Mouse (Mus musculus) stomach, embryonic 15.5 days (tissue): ENCODE results near the gene Gm28308. TPM values are rescaled to one million over a fixed set of nuclear protein-coding genes. Genes with fewer than 3 reads are reported as not detected.

ENCODE experiments used
- ATAC-seq: fragments of 200-750 bp; cut with Nextera tagmentation; 2 replicates; pipeline ENCODE4 v1.8.0; 2017; ENCODE audit warnings: low read depth, moderate number of reproducible peaks, moderate TSS enrichment; ENCODE audit not compliant: insufficient read depth, low FRiP score
- H3K27ac ChIP-seq: fragments of 300-500 bp; sonication (generic); 2 replicates; pipeline ENCODE4 v1.5.1; 2015; ENCODE audit warnings: mild to moderate bottlenecking, inconsistent platforms
- H3K27me3 ChIP-seq: fragments of 300-500 bp; sonication (generic); replicated peaks from 2 replicates; pipeline ENCODE4 v1.6.1; 2015; ENCODE audit warnings: inconsistent platforms
- H3K36me3 ChIP-seq: fragments of 300-500 bp; sonication (generic); 2 replicates; pipeline ENCODE4 v1.6.1; 2015; ENCODE audit warnings: inconsistent platforms
- H3K4me1 ChIP-seq: fragments of 300-500 bp; sonication (generic); 2 replicates; pipeline ENCODE4 v1.6.1; 2015; ENCODE audit warnings: inconsistent platforms
- H3K4me2 ChIP-seq: fragments of 300-500 bp; sonication (generic); 2 replicates; pipeline ENCODE4 v1.6.1; 2015; ENCODE audit warnings: mild to moderate bottlenecking, inconsistent platforms
- H3K4me3 ChIP-seq: fragments of 300-500 bp; sonication (generic); replicated peaks from 2 replicates; pipeline ENCODE4 v1.5.1; 2015; ENCODE audit warnings: inconsistent platforms
- H3K9ac ChIP-seq: fragments of 300-500 bp; sonication (generic); 2 replicates; pipeline ENCODE4 v1.6.1; 2015; ENCODE audit warnings: inconsistent platforms
- H3K9me3 ChIP-seq: fragments of 300-500 bp; sonication (generic); 2 replicates; pipeline ENCODE4 v1.6.1; 2016; ENCODE audit warnings: inconsistent platforms
- WGBS: fragments of 180-500 bp; shearing (Covaris S2); methylation state at CpG from one replicate; pipeline ENCODE4 v1.1.7; 2015; 5-methylcytosine and 5-hydroxymethylcytosine counted together
- polyA plus RNA-seq: library from polyadenylated mRNA; unstranded; fragments of >200 nt; fragmentation: Nextera tagmentation; extraction: Ambion mirVana; gene quantifications from 2 replicates; pipeline ENCODE4 v1.2.1, GENCODE M21; 2015

The Gm28308 gene
- polyA plus RNA-seq, 1 experiment from 2014 or later: not detected

DNA sequence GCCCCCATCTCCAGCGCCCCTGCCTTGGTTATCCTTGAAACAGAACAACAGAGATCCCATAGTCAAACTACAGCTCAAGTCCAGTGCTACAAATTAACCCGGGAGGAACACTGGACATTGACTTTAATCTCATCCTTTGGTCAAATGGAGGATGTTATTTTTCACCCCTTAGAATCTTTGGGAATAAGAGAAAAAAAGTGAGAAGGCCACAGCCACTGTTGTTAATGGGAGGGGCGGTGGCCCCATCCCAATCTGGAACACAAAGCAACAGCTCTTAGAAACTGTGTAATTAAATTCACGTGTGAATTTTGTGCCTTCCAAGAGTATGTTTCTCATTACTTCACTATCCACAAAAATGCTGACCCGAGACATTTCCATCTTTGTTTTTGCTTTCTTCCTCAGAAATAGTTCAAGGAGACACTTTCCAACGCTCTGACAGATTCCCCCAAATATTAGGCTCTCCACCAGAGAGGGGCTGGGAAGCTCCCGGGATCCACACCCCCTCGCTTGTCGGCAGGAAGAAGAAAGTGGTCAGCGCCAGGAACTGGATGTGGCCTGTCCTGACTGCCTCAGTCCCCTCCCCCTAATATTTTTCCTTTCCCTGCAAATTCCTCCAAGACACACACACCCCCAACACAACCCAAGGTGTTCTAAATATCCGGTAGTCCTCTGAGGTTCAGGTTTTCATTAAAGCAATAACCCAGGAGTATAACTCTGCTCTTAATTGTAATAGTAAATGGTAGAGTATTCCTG is 14.5 kb upstream of the Gm28308 start:
- Histone ChIP-seq H3K4me1 (peaks cover 15% of the 10 kb centered on the region; the same call in 1 of the 2 replicates), H3K4me3 (no peak overlapping the region), H3K9ac (no peak overlapping the region), H3K36me3 (no peaks in the 10 kb centered on the region), H3K4me2 (no peak overlapping the region), H3K27me3 (peaks cover 91% of the 10 kb centered on the region), H3K27ac (no peak overlapping the region), H3K9me3 (no peaks in the 10 kb centered on the region)
- 9% methylated on average over 11 of the region's 11 CpGs for WGBS
- ATAC-seq: no peak

DNA sequence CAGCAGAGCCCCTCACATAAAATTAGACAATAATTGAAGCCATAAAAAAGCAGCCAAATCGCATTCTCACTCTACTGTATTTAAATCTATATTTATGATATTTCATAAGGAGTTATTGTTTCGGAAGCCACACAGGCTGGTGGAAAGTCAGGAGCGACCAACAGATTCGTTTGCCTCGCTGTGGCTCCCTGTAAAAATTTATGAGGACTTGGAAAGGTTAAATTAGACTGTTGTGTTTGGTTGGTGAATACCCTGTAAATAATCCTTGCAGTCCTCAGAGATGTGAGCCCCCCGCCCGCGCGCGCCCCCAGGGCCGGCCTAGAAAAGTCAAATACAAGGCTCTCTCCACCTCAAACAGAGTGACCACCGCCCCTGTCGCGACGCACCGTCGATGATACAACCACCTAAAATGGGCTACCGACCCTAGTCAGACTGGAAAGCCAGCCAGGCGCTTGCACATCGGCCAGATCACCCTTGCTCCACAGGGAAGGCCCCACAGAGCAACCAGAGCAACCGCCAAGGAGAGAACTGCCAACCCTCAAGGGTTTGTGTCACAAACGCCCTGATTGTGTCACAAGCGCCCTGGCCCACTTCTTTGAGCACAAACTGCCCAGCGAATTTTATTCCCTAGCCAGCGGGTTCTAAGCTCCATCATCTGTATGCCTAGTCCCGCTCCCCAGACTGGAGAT is 13.6 kb upstream of the Gm28308 start:
- no peaks in the 10 kb centered on the region for H3K36me3 ChIP-seq
- 5% methylated on average over 26 of the region's 26 CpGs for WGBS
- no peak overlapping the region for H3K4me2 ChIP-seq
- no peak overlapping the region for H3K9ac ChIP-seq
- no peak for ATAC-seq
- H3K4me1 ChIP-seq: peaks cover 17% of the 10 kb centered on the region; the same call in 1 of the 2 replicates
- no peaks in the 10 kb centered on the region for H3K9me3 ChIP-seq
- H3K4me3 ChIP-seq: peak overlapping the region; percentile 5; the same call in 1 of the 2 replicates
- H3K27ac ChIP-seq: no peak overlapping the region
- peaks cover 91% of the 10 kb centered on the region for H3K27me3 ChIP-seq

DNA sequence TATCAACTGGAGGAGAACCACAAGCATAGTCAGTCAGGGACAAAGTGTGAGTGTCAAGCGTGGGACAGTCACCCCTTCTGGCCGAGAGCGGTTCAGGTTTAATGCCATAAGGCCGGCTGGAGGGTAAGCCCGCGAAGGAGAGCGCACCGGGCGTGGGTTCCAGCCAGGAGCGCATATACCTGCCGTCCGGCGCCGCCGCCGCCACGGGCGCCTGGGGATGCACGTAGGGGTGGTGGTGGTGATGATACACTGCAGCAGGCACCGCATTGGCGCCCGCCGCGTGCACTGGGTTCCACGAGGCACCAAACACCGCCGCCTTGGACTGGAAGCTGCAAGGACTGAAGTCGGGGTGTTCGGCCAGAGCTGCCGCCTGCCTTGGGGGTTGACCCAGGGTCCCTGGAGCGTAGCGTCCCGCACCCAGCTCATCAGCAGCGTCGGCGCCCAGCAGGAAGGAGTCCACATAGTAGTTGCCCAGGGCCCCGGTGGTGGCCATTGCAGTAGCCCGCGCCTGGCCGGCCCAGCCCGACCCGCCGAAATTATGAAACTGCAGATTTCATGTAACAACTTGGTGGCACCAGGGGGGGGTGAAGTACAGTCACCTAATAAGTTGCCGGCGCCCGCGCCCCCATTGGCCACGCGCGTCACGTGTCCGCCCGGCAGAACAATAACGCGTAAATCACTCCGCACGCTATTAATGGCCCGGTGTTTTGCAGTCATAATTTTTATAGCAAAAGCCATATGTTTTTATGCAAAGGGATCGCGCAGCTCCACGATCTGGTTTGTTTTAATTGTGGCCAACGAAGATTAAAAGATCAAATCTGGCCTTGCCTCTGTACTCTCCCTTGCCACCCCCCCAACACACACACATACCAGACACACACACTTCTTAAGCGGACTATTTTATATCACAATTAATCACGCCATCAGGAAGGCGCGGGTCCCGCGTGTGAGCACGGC is 12.8 kb upstream of the Gm28308 start:
- Histone ChIP-seq H3K27ac (no peak overlapping the region), H3K27me3 (peaks cover 93% of the 10 kb centered on the region), H3K4me3 (peak overlapping the region; percentile 5)

DNA sequence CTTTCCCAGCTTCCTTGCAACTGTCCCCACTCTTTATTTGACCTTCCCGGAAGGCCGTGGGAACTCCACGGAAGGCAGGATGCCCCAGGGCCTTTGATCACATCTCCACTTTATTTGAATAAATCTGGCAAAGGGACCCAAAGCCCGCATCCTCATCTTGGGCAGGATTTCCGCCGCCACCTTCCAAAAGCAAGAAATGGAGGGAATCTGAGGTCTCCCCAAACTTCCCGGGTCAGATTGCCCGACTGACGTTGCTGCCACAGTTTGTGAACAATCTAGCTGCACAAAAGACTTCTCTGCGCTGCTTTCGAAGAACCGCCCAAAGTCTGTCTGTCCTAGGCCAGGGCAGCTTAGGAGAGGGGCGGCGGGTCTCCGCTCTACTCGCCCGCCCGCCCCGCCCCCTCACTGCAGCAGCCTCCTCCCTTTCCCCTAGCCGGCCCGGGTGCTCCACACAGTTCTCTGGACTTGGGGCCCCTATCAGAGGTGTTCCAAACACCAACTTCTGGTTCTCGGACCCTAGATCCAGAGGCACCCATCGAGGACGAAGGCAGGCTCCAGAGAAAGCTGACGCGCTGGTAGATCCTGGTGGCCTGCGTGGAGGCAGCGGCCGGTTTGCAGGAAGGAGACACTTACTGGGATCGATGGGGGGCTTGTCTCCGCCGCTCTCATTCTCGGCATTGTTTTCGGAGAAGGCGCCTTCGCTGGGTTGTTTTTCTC is 11.9 kb upstream of the Gm28308 start:
- Histone ChIP-seq H3K9me3 (no peaks in the 10 kb centered on the region), H3K27me3 (peaks cover 93% of the 10 kb centered on the region), H3K9ac (no peak overlapping the region), H3K4me3 (peak overlapping the region; percentile 5), H3K36me3 (no peaks in the 10 kb centered on the region), H3K27ac (no peak overlapping the region), H3K4me2 (peak overlapping the region; percentile 37), H3K4me1 (peaks cover 22% of the 10 kb centered on the region)
- WGBS: 3% methylated on average over 36 of the region's 36 CpGs
- no peak for ATAC-seq

More for the DNA sequence above, 12.8 kb upstream of the Gm28308 start:
- no peaks in the 10 kb centered on the region for H3K9me3 ChIP-seq
- 2% methylated on average over 69 of the region's 69 CpGs for WGBS
- no peak overlapping the region for H3K9ac ChIP-seq
- peak overlapping the region; percentile 37 for H3K4me2 ChIP-seq
- no peaks in the 10 kb centered on the region for H3K36me3 ChIP-seq
- H3K4me1 ChIP-seq: peaks cover 22% of the 10 kb centered on the region
- ATAC-seq: no peak; the same call in 1 of the 2 replicates

DNA sequence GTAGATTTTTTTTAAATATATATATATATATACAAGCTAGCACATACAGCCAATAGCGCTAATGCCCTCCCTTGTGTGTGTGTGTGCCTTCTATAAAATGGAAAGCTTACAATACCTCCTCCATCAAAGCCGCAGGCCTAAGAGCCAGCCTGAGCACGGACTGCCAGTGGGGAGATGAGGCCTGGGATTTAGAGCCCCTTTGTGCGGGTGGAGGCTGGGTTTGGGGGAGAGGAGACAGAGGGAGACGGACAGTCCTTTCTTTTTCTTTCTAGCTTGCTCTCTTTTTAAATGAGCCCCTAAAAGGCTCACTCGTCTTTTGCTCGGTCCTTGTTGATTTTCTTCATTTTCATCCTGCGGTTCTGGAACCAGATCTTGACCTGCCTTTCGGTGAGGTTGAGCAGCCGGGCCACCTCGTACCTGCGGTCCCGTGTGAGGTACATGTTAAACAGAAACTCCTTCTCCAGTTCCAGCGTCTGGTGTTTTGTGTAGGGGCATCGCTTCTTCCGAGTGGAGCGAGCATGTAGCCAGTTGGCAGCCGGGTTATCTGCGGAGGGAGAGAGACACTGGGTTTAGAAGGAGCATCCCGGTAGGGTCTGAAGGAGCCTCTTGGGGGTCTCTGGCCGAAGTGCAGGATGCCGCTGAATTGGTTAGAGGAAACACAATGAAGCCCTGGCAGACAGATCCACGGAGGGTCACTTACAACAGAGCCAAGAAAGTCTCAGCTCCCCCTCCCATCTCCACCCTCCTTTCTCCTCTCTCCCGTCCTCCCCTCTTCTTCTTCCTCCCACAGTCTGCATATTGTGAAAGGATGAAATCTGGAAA is 11.0 kb upstream of the Gm28308 start:
- Histone ChIP-seq H3K27ac (no peak overlapping the region), H3K27me3 (peaks cover 93% of the 10 kb centered on the region), H3K9ac (no peak overlapping the region), H3K4me3 (peak overlapping the region; percentile 5; the same call in 1 of the 2 replicates), H3K4me1 (peaks cover 18% of the 10 kb centered on the region), H3K9me3 (no peaks in the 10 kb centered on the region), H3K36me3 (no peaks in the 10 kb centered on the region), H3K4me2 (peak overlapping the region; percentile 10; the same call in 1 of the 2 replicates)
- 15% methylated on average over 24 of the region's 24 CpGs for WGBS
- no peak for ATAC-seq

DNA sequence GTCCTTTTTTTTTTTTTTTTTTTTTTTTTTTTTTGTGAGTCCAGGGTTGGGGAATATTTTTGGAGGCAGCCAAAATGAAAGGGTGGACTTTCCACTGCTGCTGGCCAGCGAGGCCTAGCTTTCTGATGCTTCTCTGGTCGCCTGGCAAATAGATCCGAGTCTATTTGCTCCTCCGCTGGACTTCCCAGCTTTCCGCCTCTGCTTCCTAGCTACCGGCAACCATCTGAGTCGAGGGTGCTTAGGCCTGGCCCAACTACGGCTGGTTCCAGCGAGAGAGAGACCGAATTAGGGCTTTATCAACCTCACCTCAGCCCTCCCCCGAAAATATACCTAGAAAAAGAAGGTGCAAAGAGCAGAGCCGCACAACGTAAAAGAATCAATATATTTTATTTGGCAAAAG is 9.6 kb upstream of the Gm28308 start:
- Histone ChIP-seq H3K4me1 (peaks cover 16% of the 10 kb centered on the region), H3K9me3 (no peaks in the 10 kb centered on the region), H3K27ac (no peak overlapping the region), H3K9ac (no peak overlapping the region), H3K36me3 (no peaks in the 10 kb centered on the region), H3K27me3 (peaks cover 95% of the 10 kb centered on the region), H3K4me2 (no peak overlapping the region), H3K4me3 (no peak overlapping the region)
- WGBS: 35% methylated on average over 13 of the region's 13 CpGs
- ATAC-seq: no peak

DNA sequence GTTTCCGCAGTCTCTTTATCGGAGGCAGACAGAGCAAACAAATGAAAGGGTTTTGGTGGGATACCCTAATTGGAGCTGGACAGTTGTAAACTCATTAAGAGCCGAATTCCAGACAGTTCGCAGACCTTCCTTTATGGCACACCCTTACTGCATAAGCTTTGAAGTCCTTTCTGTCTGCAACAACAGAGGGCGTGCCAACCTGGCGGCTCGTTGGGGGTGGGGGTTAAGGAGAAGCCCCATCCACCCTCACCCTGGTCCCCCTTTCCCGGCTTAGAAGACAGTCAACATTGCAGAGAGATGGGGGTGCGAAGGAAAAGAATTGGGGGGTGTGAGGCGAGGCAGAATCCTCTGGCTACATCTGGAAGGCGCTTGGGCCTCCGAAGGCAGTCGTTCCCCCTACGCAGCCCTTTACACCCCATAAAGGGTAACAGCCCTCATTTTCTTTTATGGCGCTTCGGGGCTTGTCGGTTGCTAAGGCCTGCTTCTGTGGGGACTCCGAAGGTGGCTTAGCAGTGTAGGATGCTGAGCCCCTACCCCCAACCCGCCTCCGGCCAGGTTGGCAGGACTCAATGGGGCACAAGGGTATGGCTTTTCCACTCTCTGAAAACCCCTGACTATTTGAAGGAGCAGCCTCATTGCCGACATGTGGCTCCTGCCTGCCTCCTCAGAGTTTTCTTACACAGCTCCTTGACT is 9.0 kb upstream of the Gm28308 start:
- Histone ChIP-seq H3K9me3 (no peaks in the 10 kb centered on the region), H3K36me3 (no peaks in the 10 kb centered on the region), H3K4me3 (peak overlapping the region; percentile 57), H3K27ac (0 out of 2 replicates have a peak overlapping the region, but pooled peaks have one; percentile 5), H3K9ac (no peak overlapping the region), H3K4me2 (peak overlapping the region; percentile 97), H3K27me3 (peaks cover 94% of the 10 kb centered on the region), H3K4me1 (peaks cover 20% of the 10 kb centered on the region)
- 17% methylated on average over 21 of the region's 21 CpGs for WGBS
- no peak for ATAC-seq

DNA sequence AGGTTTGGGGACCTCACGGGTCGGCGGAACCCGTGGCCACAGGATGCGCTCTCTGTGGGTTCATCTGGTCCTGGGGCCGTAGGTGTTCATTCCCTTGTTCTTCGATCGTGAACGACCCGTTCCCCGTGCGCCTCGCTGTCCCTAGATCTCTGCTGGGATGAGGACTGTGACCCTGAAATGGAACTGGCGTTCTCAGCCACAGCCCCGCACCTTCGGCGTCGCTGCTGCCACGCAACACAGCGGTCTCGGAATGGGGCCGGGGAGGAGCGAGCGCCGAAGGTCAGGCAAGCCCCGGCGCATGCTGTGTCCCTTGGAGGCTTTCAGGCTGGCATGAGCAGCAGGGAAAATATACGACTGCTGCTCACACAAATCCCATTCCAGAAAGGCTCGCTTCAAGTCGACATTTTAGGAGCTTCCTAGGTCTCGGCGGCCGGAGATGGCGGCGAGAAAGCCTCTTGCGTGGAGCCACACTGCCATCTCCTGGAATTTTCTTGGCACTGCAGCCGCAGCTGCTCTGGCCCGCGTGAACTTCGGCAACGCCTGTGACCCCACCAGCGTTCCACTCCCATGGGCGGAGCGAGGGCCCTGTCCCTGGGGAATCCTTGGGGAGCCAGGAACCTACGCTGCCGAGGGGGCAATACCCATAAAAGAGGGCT is 8.3 kb upstream of the Gm28308 start, which contains the start of gene Hoxa7:
Gene Hoxa7 (minus strand): TSS at position 518 of the 656 bp plus-strand sequence.
- no peaks in the 10 kb centered on the region for H3K9me3 ChIP-seq
- H3K4me3 ChIP-seq: peak within 1 kb of the TSS; percentile 57
- peaks cover 24% of the 10 kb centered on the region for H3K4me1 ChIP-seq
- peak within 1 kb of the TSS; percentile 97 for H3K4me2 ChIP-seq
- peaks cover 93% of the 10 kb centered on the region for H3K27me3 ChIP-seq
- peak within 1 kb of the TSS; percentile 19; the same call in 1 of the 2 replicates for H3K9ac ChIP-seq
- no peaks in the 10 kb centered on the region for H3K36me3 ChIP-seq
- ATAC-seq: peak; percentile 68; the same call in 1 of the 2 replicates
- peak within 1 kb of the TSS; percentile 44; the same call in 1 of the 2 replicates for H3K27ac ChIP-seq
- WGBS: under 1% methylated on average over 46 of the region's 46 CpGs

DNA sequence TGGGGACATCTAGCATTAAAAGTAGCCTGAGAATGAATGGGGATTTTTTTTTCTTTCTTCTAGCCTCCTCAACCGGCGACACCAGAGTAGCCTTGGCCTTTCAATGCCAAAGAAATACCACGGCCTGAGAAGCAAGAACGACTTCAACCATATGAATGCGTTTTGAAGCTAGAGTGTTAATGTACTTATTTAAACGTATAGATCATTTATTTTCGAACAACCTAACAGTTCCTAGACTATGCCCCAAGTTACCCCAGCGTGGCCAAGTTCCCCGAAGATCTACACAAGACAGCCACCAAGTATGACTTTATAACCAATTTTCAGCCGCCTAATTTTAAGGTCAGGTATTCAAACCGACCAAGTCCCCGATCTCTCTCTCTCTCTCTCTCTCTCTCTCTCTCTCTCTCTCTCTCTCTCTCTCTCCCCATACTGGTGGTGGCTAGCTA is 7.7 kb upstream of the Gm28308 start:
- Histone ChIP-seq H3K9ac (no peak overlapping the region), H3K27me3 (peaks cover 93% of the 10 kb centered on the region), H3K4me1 (peaks cover 24% of the 10 kb centered on the region), H3K9me3 (no peaks in the 10 kb centered on the region), H3K4me3 (peak overlapping the region; percentile 57), H3K27ac (0 out of 2 replicates have a peak overlapping the region, but pooled peaks have one; percentile 44), H3K36me3 (no peaks in the 10 kb centered on the region), H3K4me2 (peak overlapping the region; percentile 97)
- 23% methylated on average over 12 of the region's 12 CpGs for WGBS
- no peak for ATAC-seq
